9 mouse cellular contexts compared by ENCODE assay signal in the genomic region with DNA sequence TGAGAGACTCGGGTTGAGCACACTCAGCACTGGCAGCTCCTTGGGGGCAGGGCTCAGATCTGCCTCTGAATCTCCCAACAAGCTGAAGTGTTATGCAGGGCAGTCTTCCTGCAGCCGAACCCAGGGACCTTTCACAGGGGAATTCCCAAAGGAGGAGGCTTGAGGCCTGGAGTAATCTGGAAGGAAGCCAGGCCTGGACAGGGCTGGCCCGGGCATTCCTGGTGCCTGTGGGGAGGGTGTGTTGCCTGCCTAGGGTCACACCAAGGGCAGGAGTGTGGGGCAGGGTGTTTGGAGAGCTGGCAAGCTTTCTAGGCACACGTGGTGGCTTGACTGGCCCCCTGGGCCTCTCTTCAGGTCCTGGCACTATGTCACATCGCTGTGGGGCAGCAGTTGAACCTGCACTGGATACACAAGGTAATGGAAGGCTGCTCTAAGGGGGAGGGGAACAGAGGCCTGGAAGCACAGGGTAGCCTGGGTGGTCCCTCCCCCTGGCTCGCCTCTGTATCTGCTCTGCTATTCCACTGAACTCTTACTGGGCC. TPM values are rescaled to one million over a fixed set of nuclear protein-coding genes. Genes with fewer than 3 reads are reported as not detected.
DNase-seq lines count a peak whose midpoint lies in the region; ATAC-seq and TF ChIP-seq lines count a peak whose summit lies in the region.
"Had no signal": no experiment of that assay in that cellular context is flagged by ENCODE, and none has a peak within 500 bp of the region (broad histone marks: within the 10 kb centered on the region; RNA-seq: fewer than 3 reads in every experiment).

No protein-coding gene starts in this region.

- peaks cover 44% of the 10 kb centered on the region for H3K4me1 ChIP-seq in forebrain, embryonic 10.5 days
- H3K4me1 ChIP-seq in forebrain, embryonic 13.5 days = peaks cover 19% of the 10 kb centered on the region
- peaks cover 8% of the 10 kb centered on the region for H3K4me1 ChIP-seq in hindbrain, embryonic 16.5 days (ENCODE audit: control insufficient read depth, insufficient read depth, low read depth, low read length)
- H3K4me1 ChIP-seq in liver, embryonic 13.5 days (replicated peaks) = peaks cover 7% of the 10 kb centered on the region
- 0 out of 2 replicates have a peak, but pooled peaks cover 6% of the 10 kb centered on the region for H3K4me1 ChIP-seq in stomach, postnatal 0 days (replicated peaks; ENCODE audit: control insufficient read depth, insufficient read depth)

- DNase-seq in forebrain, embryonic 10.5 days (ENCODE audit: extremely low spot score, low spot score) = no peak
- DNase-seq in gastrocnemius, adult 2 months = peak; percentile 59
- DNase-seq in liver, embryonic 13.5 days = no peak
- peak; percentile 91 for DNase-seq in stomach, postnatal 0 days (ENCODE audit: low spot score)
- no peak for DNase-seq in spleen, postnatal 14 days (ENCODE audit: low spot score in 2 of 2)
- DNase-seq in thymus, postnatal 25 days = no peak

- no peak for ATAC-seq in forebrain, embryonic 13.5 days
- peak; percentile 46 for ATAC-seq in hindbrain, embryonic 16.5 days
- ATAC-seq in liver, embryonic 13.5 days (ENCODE audit: low read depth) = peak; percentile 39; the same call in 1 of the 2 replicates
- ATAC-seq in stomach, postnatal 0 days (ENCODE audit: low FRiP score, low TSS enrichment) = peak; percentile 94

- H3K36me3 ChIP-seq in forebrain, embryonic 10.5 days (replicated peaks) = 0 out of 2 replicates have a peak, but pooled peaks cover 2% of the 10 kb centered on the region
- H3K36me3 ChIP-seq in forebrain, embryonic 13.5 days (ENCODE audit: poor library complexity, severe bottlenecking) = peaks cover 27% of the 10 kb centered on the region; the same call in 1 of the 2 replicates
- peaks cover 4% of the 10 kb centered on the region; the same call in 1 of the 2 replicates for H3K36me3 ChIP-seq in hindbrain, embryonic 16.5 days (ENCODE audit: control insufficient read depth, insufficient read depth, low read length)
- no peaks in the 10 kb centered on the region for H3K36me3 ChIP-seq in liver, embryonic 13.5 days
- H3K36me3 ChIP-seq in stomach, postnatal 0 days (ENCODE audit: control insufficient read depth, insufficient read depth, low read length) = no peaks in the 10 kb centered on the region

- H3K27ac ChIP-seq in forebrain, embryonic 10.5 days = peak overlapping the region; percentile 68
- H3K27ac ChIP-seq in forebrain, embryonic 13.5 days = no peak overlapping the region
- peak overlapping the region; percentile 25; the same call in 1 of the 2 replicates for H3K27ac ChIP-seq in gastrocnemius, adult 2 months
- no peak overlapping the region for H3K27ac ChIP-seq in hindbrain, embryonic 16.5 days (ENCODE audit: low read depth, low read length)
- H3K27ac ChIP-seq in liver, embryonic 13.5 days = no peak overlapping the region
- H3K27ac ChIP-seq in stomach, postnatal 0 days (replicated peaks) = peak overlapping the region; percentile 49

- H3K4me3 ChIP-seq in forebrain, embryonic 10.5 days = no peak overlapping the region
- no peak overlapping the region for H3K4me3 ChIP-seq in forebrain, embryonic 13.5 days
- no peak overlapping the region for H3K4me3 ChIP-seq in gastrocnemius, adult 2 months
- H3K4me3 ChIP-seq in hindbrain, embryonic 16.5 days (ENCODE audit: low read length) = no peak overlapping the region
- H3K4me3 ChIP-seq in liver, embryonic 13.5 days (replicated peaks) = no peak overlapping the region
- H3K4me3 ChIP-seq in stomach, postnatal 0 days (ENCODE audit: low read depth, low read length) = no peak overlapping the region

- H3K9ac ChIP-seq in forebrain, embryonic 13.5 days = no peak overlapping the region; the same call in 1 of the 2 replicates
- H3K9ac ChIP-seq in hindbrain, embryonic 16.5 days (ENCODE audit: low read depth, low read length) = peak overlapping the region; percentile 40; the same call in 1 of the 2 replicates
- H3K9ac ChIP-seq in liver, embryonic 13.5 days = no peak overlapping the region
- peak overlapping the region; percentile 41 for H3K9ac ChIP-seq in stomach, postnatal 0 days (ENCODE audit: low read length)

- no peak for TF ChIP-seq CTCF in gastrocnemius, adult 2 months (IDR thresholded peaks at IDR 0.05)
- TF ChIP-seq CTCF in stomach, postnatal 0 days (IDR thresholded peaks at IDR 0.05; ENCODE audit: low read depth) = no peak

- no peak for TF ChIP-seq EP300 in stomach, postnatal 0 days (optimal IDR thresholded peaks at IDR 0.05)

- H3K4me2 ChIP-seq in forebrain, embryonic 13.5 days = no peak overlapping the region
- H3K4me2 ChIP-seq in hindbrain, embryonic 16.5 days (ENCODE audit: low read length) = no peak overlapping the region
- no peak overlapping the region for H3K4me2 ChIP-seq in liver, embryonic 13.5 days
- H3K4me2 ChIP-seq in stomach, postnatal 0 days (replicated peaks; ENCODE audit: low read depth) = no peak overlapping the region

- WGBS in forebrain, embryonic 10.5 days = 40% methylated on average over 6 of the region's 6 CpGs
- WGBS in forebrain, embryonic 13.5 days = 29% methylated on average over 6 of the region's 6 CpGs
- 19% methylated on average over 6 of the region's 6 CpGs for WGBS in hindbrain, embryonic 16.5 days
- 50% methylated on average over 6 of the region's 6 CpGs for WGBS in liver, embryonic 13.5 days (ENCODE audit: insufficient replicate concordance)
- 5% methylated on average over 6 of the region's 6 CpGs for WGBS in stomach, postnatal 0 days

- H3K27me3 ChIP-seq in forebrain, embryonic 10.5 days (ENCODE audit: poor library complexity, severe bottlenecking) = no peaks in the 10 kb centered on the region
- no peaks in the 10 kb centered on the region for H3K27me3 ChIP-seq in forebrain, embryonic 13.5 days
- H3K27me3 ChIP-seq in hindbrain, embryonic 16.5 days (replicated peaks; ENCODE audit: control insufficient read depth, insufficient read depth, low read length) = no peaks in the 10 kb centered on the region
- no peaks in the 10 kb centered on the region for H3K27me3 ChIP-seq in liver, embryonic 13.5 days
- H3K27me3 ChIP-seq in stomach, postnatal 0 days (ENCODE audit: control insufficient read depth, insufficient read depth, low read length) = no peaks in the 10 kb centered on the region

- intact Hi-C loops in gastrocnemius, adult 2 months (cut with DNase I) = no loop called here

- H3K9me3 ChIP-seq in forebrain, embryonic 10.5 days = no peaks in the 10 kb centered on the region
- no peaks in the 10 kb centered on the region for H3K9me3 ChIP-seq in forebrain, embryonic 13.5 days (replicated peaks)
- H3K9me3 ChIP-seq in hindbrain, embryonic 16.5 days (ENCODE audit: control insufficient read depth, low read length) = no peaks in the 10 kb centered on the region
- H3K9me3 ChIP-seq in liver, embryonic 13.5 days (replicated peaks) = no peaks in the 10 kb centered on the region
- no peaks in the 10 kb centered on the region for H3K9me3 ChIP-seq in stomach, postnatal 0 days (ENCODE audit: control insufficient read depth, low read length)

RNA-seq across cellular contexts. Expression of gene Klhl35, which starts 24.2 kb away (rescaled TPM):
- 0.75 and 0.97 TPM in 2 replicates for polyA plus RNA-seq in forebrain, embryonic 10.5 days (2016; fragmentation: Nextera tagmentation; extraction: Ambion mirVana)
- polyA plus RNA-seq in forebrain, embryonic 13.5 days (2015; fragmentation: Nextera tagmentation; extraction: Ambion mirVana) = 2.3 and 2.5 TPM in 2 replicates
- total RNA-seq in gastrocnemius, adult 2 months (2021) = not detected
- polyA plus RNA-seq in hindbrain, embryonic 16.5 days (2015; fragmentation: Nextera tagmentation; extraction: Ambion mirVana) = 0.54 and 1.6 TPM in 2 replicates
- 0.12 and 0.21 TPM in 2 replicates for polyA plus RNA-seq in liver, embryonic 13.5 days (2015; fragmentation: Nextera tagmentation; extraction: Ambion mirVana)
- polyA plus RNA-seq in stomach, postnatal 0 days (2015; fragmentation: Nextera tagmentation; extraction: Ambion mirVana) = 0.97 and 1.3 TPM in 2 replicates
- total RNA-seq: common myeloid progenitor, adult 5-6 weeks had no signal

RNA-seq across cellular contexts. Expression of gene Rps3, which starts 41.9 kb away (rescaled TPM):
- 762 and 795 TPM in 2 replicates for polyA plus RNA-seq in forebrain, embryonic 10.5 days (2016; fragmentation: Nextera tagmentation; extraction: Ambion mirVana)
- 638 and 696 TPM in 2 replicates for polyA plus RNA-seq in forebrain, embryonic 13.5 days (2015; fragmentation: Nextera tagmentation; extraction: Ambion mirVana)
- total RNA-seq in gastrocnemius, adult 2 months (2021) = 100 to 1,000 TPM; 242 to 287 TPM
- polyA plus RNA-seq in hindbrain, embryonic 16.5 days (2015; fragmentation: Nextera tagmentation; extraction: Ambion mirVana) = 398 and 428 TPM in 2 replicates
- 741 and 746 TPM in 2 replicates for polyA plus RNA-seq in liver, embryonic 13.5 days (2015; fragmentation: Nextera tagmentation; extraction: Ambion mirVana)
- polyA plus RNA-seq in stomach, postnatal 0 days (2015; fragmentation: Nextera tagmentation; extraction: Ambion mirVana) = 688 and 733 TPM in 2 replicates

Comparison
In these comparisons a context has a peak if more than half of its experiments do, and no peak if none do; other contexts are left out.
1. H3K27ac ChIP-seq: peak in forebrain, embryonic 10.5 days (single experiment), gastrocnemius, adult 2 months (single experiment) and stomach, postnatal 0 days (single experiment); none in forebrain, embryonic 13.5 days (single experiment), hindbrain, embryonic 16.5 days (single experiment) and liver, embryonic 13.5 days (single experiment).
2. DNase-seq: peak in gastrocnemius, adult 2 months (single experiment) and stomach, postnatal 0 days (single experiment); none in forebrain, embryonic 10.5 days (single experiment), liver, embryonic 13.5 days (single experiment), spleen, postnatal 14 days (0 of 2) and thymus, postnatal 25 days (single experiment).
3. H3K9ac ChIP-seq: peak in hindbrain, embryonic 16.5 days (single experiment) and stomach, postnatal 0 days (single experiment); none in forebrain, embryonic 13.5 days (single experiment) and liver, embryonic 13.5 days (single experiment).